Mouse (Mus musculus): ENCODE results near the gene Psen2. TPM values are rescaled to one million over a fixed set of nuclear protein-coding genes. Genes with fewer than 3 reads are reported as not detected.
A peak's percentile ranks its signal among the peaks of the same experiment; 100 is the strongest.

The Psen2 gene
- polyA plus RNA-seq, 1 experiment: not detected

- under 1% methylated on average over 39 of the region's 39 CpGs for WGBS
- TF ChIP-seq CTCF (IDR thresholded peaks at IDR 0.05; ENCODE audit: insufficient read depth, low read depth, low read length) (no peak), POLR2A (IDR thresholded peaks at IDR 0.05; ENCODE audit: insufficient read depth, low read depth, low read length) (peak; percentile 81; the same call in 1 of the 2 replicates)
- H3K4me3 ChIP-seq (ENCODE audit: insufficient read depth, low read depth, low read length): peak overlapping the region; percentile 79
These were observed 7.0 kb downstream of the Psen2 start for GRCm38 (mm10) chr1:180256138-180256674.

GRCm38 (mm10) chr1:180255294-180256117 lies 7.7 kb downstream of the Psen2 start:
- Histone ChIP-seq H3K27ac (ENCODE audit: insufficient read depth, low read depth, low read length) (peak overlapping the region; percentile 16; the same call in 1 of the 2 replicates), H3K4me3 (ENCODE audit: insufficient read depth, low read depth, low read length) (peak overlapping the region; percentile 79), H3K4me1 (ENCODE audit: control insufficient read depth, insufficient read depth, low read length) (peaks cover 10% of the 10 kb centered on the region)
- 2% methylated on average over 33 of the region's 33 CpGs for WGBS
- no peak for TF ChIP-seq CTCF (IDR thresholded peaks at IDR 0.05; ENCODE audit: insufficient read depth, low read depth, low read length)

More at GRCm38 (mm10) chr1:180256138-180256674, 7.0 kb downstream of the Psen2 start:
- H3K27ac ChIP-seq (ENCODE audit: insufficient read depth, low read depth, low read length): peak overlapping the region; percentile 80
- H3K4me1 ChIP-seq (ENCODE audit: control insufficient read depth, insufficient read depth, low read length): peaks cover 10% of the 10 kb centered on the region

GRCm38 (mm10) chr1:180254316-180254715 lies 8.9 kb downstream of the Psen2 start:
- TF ChIP-seq CTCF (IDR thresholded peaks at IDR 0.05; ENCODE audit: insufficient read depth, low read depth, low read length) (no peak), POLR2A (IDR thresholded peaks at IDR 0.05; ENCODE audit: insufficient read depth, low read depth, low read length) (no peak)
- Histone ChIP-seq H3K4me3 (ENCODE audit: insufficient read depth, low read depth, low read length) (no peak overlapping the region), H3K27ac (ENCODE audit: insufficient read depth, low read depth, low read length) (no peak overlapping the region), H3K4me1 (ENCODE audit: control insufficient read depth, insufficient read depth, low read length) (peaks cover 18% of the 10 kb centered on the region)
- 94% methylated on average over 5 of the region's 5 CpGs for WGBS

GRCm38 (mm10) chr1:180252656-180253190 lies 10.5 kb downstream of the Psen2 start:
- Histone ChIP-seq H3K4me3 (ENCODE audit: insufficient read depth, low read depth, low read length) (no peak overlapping the region), H3K27ac (ENCODE audit: insufficient read depth, low read depth, low read length) (no peak overlapping the region), H3K4me1 (ENCODE audit: control insufficient read depth, insufficient read depth, low read length) (peaks cover 18% of the 10 kb centered on the region)
- TF ChIP-seq CTCF (IDR thresholded peaks at IDR 0.05; ENCODE audit: insufficient read depth, low read depth, low read length) (no peak), POLR2A (IDR thresholded peaks at IDR 0.05; ENCODE audit: insufficient read depth, low read depth, low read length) (no peak)
- 93% methylated on average over 11 of the region's 11 CpGs for WGBS

GRCm38 (mm10) chr1:180251176-180252048 lies 11.8 kb downstream of the Psen2 start:
- Histone ChIP-seq H3K4me1 (ENCODE audit: control insufficient read depth, insufficient read depth, low read length) (peaks cover 18% of the 10 kb centered on the region), H3K27ac (ENCODE audit: insufficient read depth, low read depth, low read length) (no peak overlapping the region), H3K4me3 (ENCODE audit: insufficient read depth, low read depth, low read length) (no peak overlapping the region)
- TF ChIP-seq POLR2A (IDR thresholded peaks at IDR 0.05; ENCODE audit: insufficient read depth, low read depth, low read length): no peak
- TF ChIP-seq CTCF (IDR thresholded peaks at IDR 0.05; ENCODE audit: insufficient read depth, low read depth, low read length): no peak
- WGBS: 77% methylated on average over 10 of the region's 10 CpGs

GRCm38 (mm10) chr1:180250441-180250830 lies 12.8 kb downstream of the Psen2 start:
- peaks cover 14% of the 10 kb centered on the region for H3K4me1 ChIP-seq (ENCODE audit: control insufficient read depth, insufficient read depth, low read length)
- WGBS: 57% methylated on average over 8 of the region's 8 CpGs
- TF ChIP-seq POLR2A (IDR thresholded peaks at IDR 0.05; ENCODE audit: insufficient read depth, low read depth, low read length) (no peak), CTCF (IDR thresholded peaks at IDR 0.05; ENCODE audit: insufficient read depth, low read depth, low read length) (no peak)
- H3K4me3 ChIP-seq (ENCODE audit: insufficient read depth, low read depth, low read length): no peak overlapping the region
- H3K27ac ChIP-seq (ENCODE audit: insufficient read depth, low read depth, low read length): no peak overlapping the region

- WGBS: 14% methylated on average over 20 of the region's 20 CpGs
- H3K27ac ChIP-seq (ENCODE audit: insufficient read depth, low read depth, low read length): no peak overlapping the region
These were observed 13.4 kb downstream of the Psen2 start for GRCm38 (mm10) chr1:180249666-180250440.

GRCm38 (mm10) chr1:180248593-180249146 lies 14.6 kb downstream of the Psen2 start:
- TF ChIP-seq POLR2A (IDR thresholded peaks at IDR 0.05; ENCODE audit: insufficient read depth, low read depth, low read length) (no peak), CTCF (IDR thresholded peaks at IDR 0.05; ENCODE audit: insufficient read depth, low read depth, low read length) (no peak)
- WGBS: 93% methylated on average over 7 of the region's 7 CpGs
- peaks cover 8% of the 10 kb centered on the region for H3K4me1 ChIP-seq (ENCODE audit: control insufficient read depth, insufficient read depth, low read length)
- no peak overlapping the region for H3K4me3 ChIP-seq (ENCODE audit: insufficient read depth, low read depth, low read length)
- H3K27ac ChIP-seq (ENCODE audit: insufficient read depth, low read depth, low read length): no peak overlapping the region

More at GRCm38 (mm10) chr1:180249666-180250440, 13.4 kb downstream of the Psen2 start:
- Histone ChIP-seq H3K4me3 (ENCODE audit: insufficient read depth, low read depth, low read length) (0 out of 2 replicates have a peak overlapping the region, but pooled peaks have one; percentile 19), H3K4me1 (ENCODE audit: control insufficient read depth, insufficient read depth, low read length) (peaks cover 13% of the 10 kb centered on the region)
- no peak for TF ChIP-seq CTCF (IDR thresholded peaks at IDR 0.05; ENCODE audit: insufficient read depth, low read depth, low read length)
- no peak for TF ChIP-seq POLR2A (IDR thresholded peaks at IDR 0.05; ENCODE audit: insufficient read depth, low read depth, low read length)

All from olfactory bulb, adult 2 months (tissue).